In the genomic region with DNA sequence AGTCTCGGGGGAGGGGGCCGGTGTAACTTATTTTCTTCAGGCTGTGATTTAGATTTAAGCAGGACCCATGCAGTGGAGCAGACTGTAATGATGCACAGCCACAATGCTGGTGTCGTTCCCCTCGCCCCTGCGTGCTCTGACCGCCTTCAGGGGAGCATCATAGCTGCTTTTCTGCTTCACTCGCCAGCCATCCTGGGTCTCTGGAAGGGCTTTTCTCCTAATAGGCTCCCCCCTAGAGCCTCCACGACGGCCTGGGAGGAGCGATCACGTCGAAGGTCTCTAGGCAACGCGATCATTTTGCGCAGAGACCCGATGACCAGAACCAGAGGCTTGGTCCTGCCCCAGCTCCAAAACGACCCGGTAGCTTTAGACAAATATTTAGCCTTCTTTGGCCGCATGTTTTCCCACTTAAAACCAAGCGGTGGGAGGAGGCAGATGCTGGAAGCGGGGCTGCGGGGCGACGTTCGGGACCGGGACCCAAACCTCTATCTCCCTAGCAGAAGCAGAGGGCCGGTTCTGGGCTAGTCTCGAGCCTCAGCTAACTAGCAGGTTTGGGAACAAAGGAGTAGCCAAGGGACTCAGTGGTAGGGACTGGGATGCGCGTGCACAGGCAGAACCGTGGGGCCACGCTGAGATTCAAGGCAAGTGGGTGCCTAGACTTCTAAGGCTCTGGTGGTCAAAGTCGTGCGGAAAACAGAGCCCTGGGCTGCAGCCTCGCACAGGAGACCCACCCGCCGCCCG, we compare ENCODE assay signal across 9 mouse cellular contexts. TPM values are rescaled to one million over a fixed set of nuclear protein-coding genes. Genes with fewer than 3 reads are reported as not detected.
DNase-seq lines count a peak whose midpoint lies in the region; ATAC-seq lines count a peak whose summit lies in the region.
"Had no signal": no experiment of that assay in that cellular context is flagged by ENCODE, and none has a peak within 500 bp of the region (broad histone marks: within the 10 kb centered on the region; RNA-seq: fewer than 3 reads in every experiment).

No protein-coding gene starts in this region.

- peak overlapping the region; percentile 10; the same call in 1 of the 2 replicates for H3K4me3 ChIP-seq in liver, embryonic 12.5 days
- H3K4me3 ChIP-seq in forebrain, embryonic 12.5 days (replicated peaks) = peak overlapping the region; percentile 46
- H3K4me3 ChIP-seq in limb, embryonic 11.5 days (ENCODE audit: low read depth, low read length) = peak overlapping the region; percentile 28
- H3K4me3 ChIP-seq: myocyte had no signal

- H3K27me3 ChIP-seq in liver, embryonic 12.5 days (replicated peaks) = peaks cover 77% of the 10 kb centered on the region
- peaks cover 45% of the 10 kb centered on the region for H3K27me3 ChIP-seq in forebrain, embryonic 12.5 days
- H3K27me3 ChIP-seq in limb, embryonic 11.5 days (ENCODE audit: control insufficient read depth, insufficient read depth, low read length) = peaks cover 32% of the 10 kb centered on the region

- no peak for ATAC-seq in liver, embryonic 12.5 days
- ATAC-seq in forebrain, embryonic 12.5 days (ENCODE audit: low FRiP score) = peak; percentile 69
- ATAC-seq in limb, embryonic 11.5 days (ENCODE audit: insufficient number of reproducible peaks, low FRiP score, low TSS enrichment, low read depth) = no peak

- peaks cover 5% of the 10 kb centered on the region; the same call in 1 of the 2 replicates for H3K4me1 ChIP-seq in liver, embryonic 12.5 days
- H3K4me1 ChIP-seq in forebrain, embryonic 12.5 days = peaks cover 16% of the 10 kb centered on the region
- peaks cover 9% of the 10 kb centered on the region; the same call in 1 of the 2 replicates for H3K4me1 ChIP-seq in limb, embryonic 11.5 days (ENCODE audit: control insufficient read depth, insufficient read depth, low read length)

- no peak overlapping the region for H3K9ac ChIP-seq in liver, embryonic 12.5 days
- H3K9ac ChIP-seq in forebrain, embryonic 12.5 days = peak overlapping the region; percentile 53
- no peak overlapping the region; the same call in 1 of the 2 replicates for H3K9ac ChIP-seq in limb, embryonic 11.5 days (ENCODE audit: low read length)

- WGBS in liver, embryonic 12.5 days (ENCODE audit: insufficient replicate concordance) = 16% methylated on average over 38 of the region's 38 CpGs
- WGBS in forebrain, embryonic 12.5 days = 9% methylated on average over 38 of the region's 38 CpGs
- WGBS in limb, embryonic 11.5 days = 14% methylated on average over 38 of the region's 38 CpGs

- no peaks in the 10 kb centered on the region for H3K36me3 ChIP-seq in liver, embryonic 12.5 days
- no peaks in the 10 kb centered on the region for H3K36me3 ChIP-seq in forebrain, embryonic 12.5 days (replicated peaks)
- no peaks in the 10 kb centered on the region for H3K36me3 ChIP-seq in limb, embryonic 11.5 days (ENCODE audit: control insufficient read depth, insufficient read depth, low read length)

- DNase-seq in liver = no peak
- DNase-seq in limb, embryonic 11.5 days (ENCODE audit: low spot score) = no peak
- DNase-seq in retina, postnatal 1 day = peak; percentile 66
- DNase-seq in urinary bladder, postnatal 4 days (ENCODE audit: low spot score in 2 of 2) = no peak
- no peak for DNase-seq in kidney, postnatal 14 days
- no peak for DNase-seq in cerebellum, postnatal 36 days

- H3K9me3 ChIP-seq in liver, embryonic 12.5 days (replicated peaks) = no peaks in the 10 kb centered on the region
- no peaks in the 10 kb centered on the region for H3K9me3 ChIP-seq in forebrain, embryonic 12.5 days
- no peaks in the 10 kb centered on the region for H3K9me3 ChIP-seq in limb, embryonic 11.5 days (ENCODE audit: control insufficient read depth, low read length)

- no peak overlapping the region for H3K4me2 ChIP-seq in liver, embryonic 12.5 days
- peak overlapping the region; percentile 81 for H3K4me2 ChIP-seq in forebrain, embryonic 12.5 days
- H3K4me2 ChIP-seq in limb, embryonic 11.5 days (ENCODE audit: low read depth, severe bottlenecking) = peak overlapping the region; percentile 64

- H3K27ac ChIP-seq in liver, embryonic 12.5 days = no peak overlapping the region
- no peak overlapping the region for H3K27ac ChIP-seq in forebrain, embryonic 12.5 days
- H3K27ac ChIP-seq in limb, embryonic 11.5 days (replicated peaks; ENCODE audit: low read depth, low read length) = no peak overlapping the region

RNA-seq across cellular contexts. Expression of gene Chrna3, which starts 0.7 kb away (rescaled TPM):
- polyA plus RNA-seq in liver, embryonic 12.5 days (2016; fragmentation: Nextera tagmentation; extraction: Ambion mirVana) = 0.06 TPM in 1 of 2 replicates, not detected in the other
- polyA plus RNA-seq in forebrain, embryonic 12.5 days (2016; fragmentation: Nextera tagmentation; extraction: Ambion mirVana) = 6.7 and 7.7 TPM in 2 replicates
- polyA plus RNA-seq in limb, embryonic 11.5 days (2014; fragmentation: Nextera tagmentation; extraction: Ambion mirVana) = 0.13 TPM in 1 of 2 replicates, not detected in the other
- polyA plus RNA-seq: myocyte had no signal

RNA-seq across cellular contexts. Expression of gene Chrnb4, which starts 22.9 kb away (rescaled TPM):
- polyA plus RNA-seq in liver, embryonic 12.5 days (2016; fragmentation: Nextera tagmentation; extraction: Ambion mirVana) = 0.04 TPM in 1 of 2 replicates, not detected in the other
- polyA plus RNA-seq in forebrain, embryonic 12.5 days (2016; fragmentation: Nextera tagmentation; extraction: Ambion mirVana) = 1.2 TPM in 2 replicates
- 0.07 and 0.13 TPM in 2 replicates for polyA plus RNA-seq in limb, embryonic 11.5 days (2014; fragmentation: Nextera tagmentation; extraction: Ambion mirVana)

RNA-seq across cellular contexts. Expression of gene Chrna5, which starts 45.0 kb away (rescaled TPM):
- 0.06 and 0.20 TPM in 2 replicates for polyA plus RNA-seq in liver, embryonic 12.5 days (2016; fragmentation: Nextera tagmentation; extraction: Ambion mirVana)
- polyA plus RNA-seq in forebrain, embryonic 12.5 days (2016; fragmentation: Nextera tagmentation; extraction: Ambion mirVana) = 1.2 and 1.6 TPM in 2 replicates
- 0.21 and 0.45 TPM in 2 replicates for polyA plus RNA-seq in limb, embryonic 11.5 days (2014; fragmentation: Nextera tagmentation; extraction: Ambion mirVana)
- polyA plus RNA-seq: myocyte had no signal
